Comparison of ENCODE assay signal across 8 mouse cellular contexts in genomic region chr5:117976657-117977500, GRCm38 (mm10). TPM values are rescaled to one million over a fixed set of nuclear protein-coding genes. Genes with fewer than 3 reads are reported as not detected.
A peak's percentile ranks its signal among the peaks of the same experiment; 100 is the strongest.
DNase-seq lines count a peak whose midpoint lies in the region; ATAC-seq and TF ChIP-seq lines count a peak whose summit lies in the region.

TSS of gene Fbxo21 (plus strand) at chr5:117976730.

- H3K27me3 ChIP-seq in forebrain, embryonic 10.5 days (ENCODE audit: poor library complexity, severe bottlenecking): peaks cover 5% of the 10 kb centered on the region; the same call in 1 of the 2 replicates
- H3K27me3 ChIP-seq in heart, embryonic 15.5 days: no peaks in the 10 kb centered on the region
- H3K27me3 ChIP-seq in liver, embryonic 14.5 days (ENCODE audit: control insufficient read depth, insufficient read depth, low read length): no peaks in the 10 kb centered on the region
- no peaks in the 10 kb centered on the region for H3K27me3 ChIP-seq in neural tube, embryonic 11.5 days (ENCODE audit: control insufficient read depth, insufficient read depth, low read length)
- no peaks in the 10 kb centered on the region for H3K27me3 ChIP-seq in stomach, postnatal 0 days (ENCODE audit: control insufficient read depth, insufficient read depth, low read length)

- TF ChIP-seq CTCF in liver, embryonic 14.5 days (IDR thresholded peaks at IDR 0.05; ENCODE audit: low read depth): peak; percentile 27; the same call in 1 of the 2 replicates
- TF ChIP-seq CTCF in stomach, postnatal 0 days (IDR thresholded peaks at IDR 0.05; ENCODE audit: low read depth): peak; percentile 49

- H3K36me3 ChIP-seq in forebrain, embryonic 10.5 days (replicated peaks): peaks cover 36% of the 10 kb centered on the region
- no peaks in the 10 kb centered on the region for H3K36me3 ChIP-seq in heart, embryonic 15.5 days
- H3K36me3 ChIP-seq in liver, embryonic 14.5 days (replicated peaks; ENCODE audit: control insufficient read depth, insufficient read depth, low read depth): no peaks in the 10 kb centered on the region
- peaks cover 5% of the 10 kb centered on the region; the same call in 1 of the 2 replicates for H3K36me3 ChIP-seq in neural tube, embryonic 11.5 days (ENCODE audit: control insufficient read depth, insufficient read depth, low read length)
- H3K36me3 ChIP-seq in stomach, postnatal 0 days (ENCODE audit: control insufficient read depth, insufficient read depth, low read length): peaks cover 6% of the 10 kb centered on the region; the same call in 1 of the 2 replicates

- no peaks in the 10 kb centered on the region for H3K9me3 ChIP-seq in forebrain, embryonic 10.5 days
- H3K9me3 ChIP-seq in heart, embryonic 15.5 days (replicated peaks): no peaks in the 10 kb centered on the region
- no peaks in the 10 kb centered on the region for H3K9me3 ChIP-seq in liver, embryonic 14.5 days (ENCODE audit: control insufficient read depth, low read length)
- no peaks in the 10 kb centered on the region for H3K9me3 ChIP-seq in neural tube, embryonic 11.5 days (ENCODE audit: control insufficient read depth, low read length)
- H3K9me3 ChIP-seq in stomach, postnatal 0 days (ENCODE audit: control insufficient read depth, low read length): no peaks in the 10 kb centered on the region

- DNase-seq in c-Kit-negative CD71-positive TER-119-positive erythroid progenitor cells, embryonic 14.5 days (ENCODE audit: low read depth, low spot score): peak; percentile 76
- peak; percentile 95 for DNase-seq in forebrain, embryonic 10.5 days (ENCODE audit: extremely low spot score, low spot score)
- DNase-seq in kidney, postnatal 25 days: peak; percentile 98
- DNase-seq in liver, embryonic 14.5 days (ENCODE audit: low read depth in 3 of 3, low spot score in 3 of 3): peak; percentile 77 to 86 (median 79)
- peak; percentile 99 for DNase-seq in neural tube, embryonic 11.5 days (ENCODE audit: low spot score)
- peak; percentile 97 for DNase-seq in stomach, postnatal 0 days (ENCODE audit: low spot score)

- peak within 1 kb of the TSS; percentile 93 for H3K9ac ChIP-seq in heart, embryonic 15.5 days
- H3K9ac ChIP-seq in liver, embryonic 14.5 days (replicated peaks): peak within 1 kb of the TSS; percentile 62
- H3K9ac ChIP-seq in neural tube, embryonic 11.5 days (ENCODE audit: low read length): peak within 1 kb of the TSS; percentile 98
- H3K9ac ChIP-seq in stomach, postnatal 0 days (ENCODE audit: low read length): peak within 1 kb of the TSS; percentile 87

- WGBS in forebrain, embryonic 10.5 days: under 1% methylated on average over 88 of the region's 88 CpGs
- WGBS in heart, embryonic 15.5 days: under 1% methylated on average over 88 of the region's 88 CpGs
- WGBS in liver, embryonic 14.5 days (ENCODE audit: insufficient replicate concordance): under 1% methylated on average over 72 of the region's 88 CpGs
- WGBS in neural tube, embryonic 11.5 days: under 1% methylated on average over 76 of the region's 88 CpGs
- WGBS in stomach, postnatal 0 days: under 1% methylated on average over 77 of the region's 88 CpGs

- peak within 1 kb of the TSS; percentile 99 for H3K4me3 ChIP-seq in forebrain, embryonic 10.5 days
- H3K4me3 ChIP-seq in heart, embryonic 15.5 days: peak within 1 kb of the TSS; percentile 95
- H3K4me3 ChIP-seq in liver, embryonic 14.5 days (ENCODE audit: insufficient read depth in 1 of 2, low read depth in 2 of 2, low read length in 2 of 2): peak within 1 kb of the TSS; percentile 76 to 91
- peak within 1 kb of the TSS; percentile 100 for H3K4me3 ChIP-seq in neural tube, embryonic 11.5 days (ENCODE audit: low read depth, low read length)
- H3K4me3 ChIP-seq in stomach, postnatal 0 days (ENCODE audit: low read depth, low read length): peak within 1 kb of the TSS; percentile 94

- H3K4me1 ChIP-seq in forebrain, embryonic 10.5 days: peaks cover 30% of the 10 kb centered on the region
- H3K4me1 ChIP-seq in heart, embryonic 15.5 days (replicated peaks): peaks cover 17% of the 10 kb centered on the region
- peaks cover 0 to 10% of the 10 kb centered on the region in 2 experiments; a peak in 1 of 4 replicates for H3K4me1 ChIP-seq in liver, embryonic 14.5 days (replicated peaks; ENCODE audit: control insufficient read depth in 2 of 2, insufficient read depth in 2 of 2, low read length in 1 of 2)
- H3K4me1 ChIP-seq in neural tube, embryonic 11.5 days (ENCODE audit: control insufficient read depth, insufficient read depth, low read length): peaks cover 7% of the 10 kb centered on the region
- H3K4me1 ChIP-seq in stomach, postnatal 0 days (replicated peaks; ENCODE audit: control insufficient read depth, insufficient read depth): no peaks in the 10 kb centered on the region

- H3K27ac ChIP-seq in forebrain, embryonic 10.5 days: peak within 1 kb of the TSS; percentile 98
- H3K27ac ChIP-seq in heart, embryonic 15.5 days: peak within 1 kb of the TSS; percentile 86
- no peak within 1 kb of the TSS for H3K27ac ChIP-seq in liver, embryonic 14.5 days
- H3K27ac ChIP-seq in neural tube, embryonic 11.5 days (ENCODE audit: low read depth, low read length): peak within 1 kb of the TSS; percentile 77
- peak within 1 kb of the TSS; percentile 78 for H3K27ac ChIP-seq in stomach, postnatal 0 days (replicated peaks)

- peak; percentile 88 for ATAC-seq in CD4-positive, CD25-positive, alpha-beta regulatory T cell, adult 4 months
- ATAC-seq in heart, embryonic 15.5 days (replicated peaks; ENCODE audit: insufficient number of reproducible peaks, insufficient read depth, low FRiP score, low read depth): peak; percentile 94
- ATAC-seq in liver, embryonic 14.5 days (ENCODE audit: insufficient read depth): peak; percentile 90
- ATAC-seq in neural tube, embryonic 11.5 days (ENCODE audit: insufficient read depth, low FRiP score, low TSS enrichment): peak; percentile 89
- ATAC-seq in stomach, postnatal 0 days (ENCODE audit: low FRiP score, low TSS enrichment): peak; percentile 91

- H3K4me2 ChIP-seq in heart, embryonic 15.5 days: peak within 1 kb of the TSS; percentile 87
- H3K4me2 ChIP-seq in liver, embryonic 14.5 days (ENCODE audit: low read depth): peak within 1 kb of the TSS; percentile 81
- peak within 1 kb of the TSS; percentile 55 for H3K4me2 ChIP-seq in neural tube, embryonic 11.5 days (ENCODE audit: low read depth)
- H3K4me2 ChIP-seq in stomach, postnatal 0 days (replicated peaks; ENCODE audit: low read depth): peak within 1 kb of the TSS; percentile 81

- no peak for TF ChIP-seq EP300 in liver, embryonic 14.5 days (IDR thresholded peaks at IDR 0.05; ENCODE audit: low read depth)
- no peak for TF ChIP-seq EP300 in stomach, postnatal 0 days (optimal IDR thresholded peaks at IDR 0.05)

RNA-seq across cellular contexts. Expression of gene Fbxo21, which starts in this region (rescaled TPM):
- 10 to 100 TPM in 1 of 2 experiments, 1 to 10 TPM in 1; 7.9 to 12.5 TPM for polyA plus RNA-seq in CD4-positive, CD25-positive, alpha-beta regulatory T cell, adult 4 months (2017; shearing (Covaris generic))
- 105 and 107 TPM in 2 replicates for polyA plus RNA-seq in forebrain, embryonic 10.5 days (2016; fragmentation: Nextera tagmentation; extraction: Ambion mirVana)
- polyA plus RNA-seq in heart, embryonic 15.5 days (2015; fragmentation: Nextera tagmentation; extraction: Ambion mirVana): 44.8 and 54.8 TPM in 2 replicates
- 10.0 and 10.6 TPM in 2 replicates for polyA plus RNA-seq in liver, embryonic 14.5 days (2012; rRNA removed)
- polyA plus RNA-seq in liver, embryonic 14.5 days (2014; fragmentation: Nextera tagmentation; extraction: Ambion mirVana): 9.5 and 10.3 TPM in 2 replicates
- 102 and 107 TPM in 2 replicates for polyA plus RNA-seq in neural tube, embryonic 11.5 days (2014; fragmentation: Nextera tagmentation; extraction: Ambion mirVana)
- polyA plus RNA-seq in stomach, postnatal 0 days (2015; fragmentation: Nextera tagmentation; extraction: Ambion mirVana): 19.2 and 20.7 TPM in 2 replicates
